Mouse (Mus musculus) midbrain, postnatal 0 days (tissue): ENCODE measurements at regions not wholly inside any gene's neighbourhood (a gene's known extent, or its start where the extent isn't known, plus 50 kb on each side); places are given as distances from the start of the nearest gene placed in this dataset.

ENCODE experiments used
- ATAC-seq: fragments of 200-750 bp; cut with Nextera tagmentation; 2 replicates; pipeline ENCODE4 v1.8.0; 2017; ENCODE audit warnings: moderate number of reproducible peaks, mild to moderate bottlenecking, moderate TSS enrichment, moderate library complexity; ENCODE audit not compliant: low FRiP score
- DNase-seq: peaks from one replicate; pipeline ENCODE4 v3.0.0-alpha.2; 2015; ENCODE audit warnings: low spot score
- H3K27ac ChIP-seq: fragments of 300-500 bp; sonication (generic); 2 replicates; pipeline ENCODE4 v1.5.1; 2014; ENCODE audit warnings: low read depth, mild to moderate bottlenecking, low read length, mixed read lengths
- H3K27me3 ChIP-seq: fragments of 300-500 bp; sonication (generic); 2 replicates; pipeline ENCODE4 v1.6.1; 2014; ENCODE audit warnings: low read length, control low read depth, mixed read lengths; ENCODE audit not compliant: insufficient read depth
- H3K36me3 ChIP-seq: fragments of 300-500 bp; sonication (generic); 2 replicates; pipeline ENCODE4 v1.6.1; 2014; ENCODE audit warnings: low read length, control low read depth, mixed read lengths; ENCODE audit not compliant: insufficient read depth
- H3K4me1 ChIP-seq: fragments of 300-500 bp; sonication (generic); 2 replicates; pipeline ENCODE4 v1.6.1; 2014; ENCODE audit warnings: mild to moderate bottlenecking, control low read depth, antibody characterized with exemption, low read length, mixed read lengths; ENCODE audit not compliant: insufficient read depth
- H3K4me2 ChIP-seq: fragments of 300-500 bp; sonication (generic); 2 replicates; pipeline ENCODE4 v1.6.1; 2014; ENCODE audit warnings: low read depth, mild to moderate bottlenecking, low read length, mixed read lengths; ENCODE audit not compliant: poor library complexity, severe bottlenecking
- H3K4me3 ChIP-seq: fragments of 300-500 bp; sonication (generic); 2 replicates; pipeline ENCODE4 v1.5.1; 2014; ENCODE audit warnings: low read depth, mild to moderate bottlenecking, low read length, moderate library complexity
- H3K9ac ChIP-seq: fragments of 300-500 bp; sonication (generic); replicated peaks from 2 replicates; pipeline ENCODE4 v1.6.1; 2014; ENCODE audit warnings: mild to moderate bottlenecking, low read length, moderate library complexity, mixed read lengths; ENCODE audit not compliant: poor library complexity, severe bottlenecking
- H3K9me3 ChIP-seq: fragments of 300-500 bp; sonication (generic); 2 replicates; pipeline ENCODE4 v1.6.1; 2016; ENCODE audit warnings: low read length, control low read depth
- CTCF ChIP-seq: IDR thresholded peaks from 2 replicates; pipeline ENCODE4 v1.5.1; 2016; ENCODE audit warnings: antibody characterized with exemption, mild to moderate bottlenecking
- WGBS: fragments of 180-500 bp; shearing (Covaris S2); extraction: QIAGEN DNeasy Blood & Tissue Kit; methylation state at CpG from one replicate; pipeline ENCODE4 v1.1.7; 2014; 5-methylcytosine and 5-hydroxymethylcytosine counted together

- DNase-seq: no peak
Observed at GRCm38 (mm10) chr3:143694817-143695216, 510.2 kb downstream of the Lmo4 start.

GRCm38 (mm10) chr3:143685742-143686141 is 519.3 kb downstream of the Lmo4 start:
- WGBS: 83% methylated on average over 2 of the region's 2 CpGs
- Histone ChIP-seq H3K4me2 (no peak overlapping the region), H3K27ac (no peak overlapping the region), H3K4me1 (no peaks in the 10 kb centered on the region), H3K4me3 (no peak overlapping the region), H3K9me3 (no peaks in the 10 kb centered on the region), H3K36me3 (no peaks in the 10 kb centered on the region), H3K9ac (no peak overlapping the region), H3K27me3 (no peaks in the 10 kb centered on the region)
- ATAC-seq (no peak), DNase-seq (no peak)
- TF ChIP-seq CTCF: no peak

More at GRCm38 (mm10) chr3:143694817-143695216, 510.2 kb downstream of the Lmo4 start:
- no peaks in the 10 kb centered on the region for H3K27me3 ChIP-seq
- no peak overlapping the region for H3K4me3 ChIP-seq
- H3K4me1 ChIP-seq: no peaks in the 10 kb centered on the region
- no peak overlapping the region for H3K27ac ChIP-seq
- no peak for TF ChIP-seq CTCF
- no peak overlapping the region for H3K9ac ChIP-seq
- H3K9me3 ChIP-seq: no peaks in the 10 kb centered on the region
- ATAC-seq: no peak
- 96% methylated on average over 3 of the region's 3 CpGs for WGBS
- H3K4me2 ChIP-seq: no peak overlapping the region
- H3K36me3 ChIP-seq: no peaks in the 10 kb centered on the region

GRCm38 (mm10) chr3:143678186-143678585 is 526.8 kb downstream of the Lmo4 start:
- 96% methylated on average over 3 of the region's 3 CpGs for WGBS
- Histone ChIP-seq H3K4me1 (no peaks in the 10 kb centered on the region), H3K36me3 (no peaks in the 10 kb centered on the region), H3K9ac (no peak overlapping the region), H3K4me3 (no peak overlapping the region), H3K4me2 (no peak overlapping the region), H3K9me3 (no peaks in the 10 kb centered on the region), H3K27ac (no peak overlapping the region), H3K27me3 (no peaks in the 10 kb centered on the region)
- TF ChIP-seq CTCF: no peak
- ATAC-seq (no peak), DNase-seq (no peak)

- no peaks in the 10 kb centered on the region for H3K9me3 ChIP-seq
- no peak overlapping the region for H3K4me3 ChIP-seq
- no peak overlapping the region for H3K9ac ChIP-seq
- H3K4me1 ChIP-seq: no peaks in the 10 kb centered on the region
- no peaks in the 10 kb centered on the region for H3K27me3 ChIP-seq
- no peak for TF ChIP-seq CTCF
- WGBS: 93% methylated on average over 3 of the region's 3 CpGs
- no peaks in the 10 kb centered on the region for H3K36me3 ChIP-seq
- DNase-seq (no peak), ATAC-seq (no peak)
- no peak overlapping the region for H3K27ac ChIP-seq
- H3K4me2 ChIP-seq: no peak overlapping the region
Observed at GRCm38 (mm10) chr3:143674855-143675254, 530.2 kb downstream of the Lmo4 start.

GRCm38 (mm10) chr3:143674446-143674845 is 530.6 kb downstream of the Lmo4 start:
- Histone ChIP-seq H3K4me3 (no peak overlapping the region), H3K4me1 (no peaks in the 10 kb centered on the region), H3K27ac (no peak overlapping the region), H3K4me2 (no peak overlapping the region), H3K27me3 (no peaks in the 10 kb centered on the region), H3K9ac (no peak overlapping the region), H3K36me3 (no peaks in the 10 kb centered on the region), H3K9me3 (no peaks in the 10 kb centered on the region)
- DNase-seq (no peak), ATAC-seq (no peak)
- WGBS: 86% methylated on average over 7 of the region's 7 CpGs
- TF ChIP-seq CTCF: no peak

- H3K9ac ChIP-seq: no peak overlapping the region
- no peak for TF ChIP-seq CTCF
- no peak overlapping the region for H3K4me3 ChIP-seq
- H3K4me2 ChIP-seq: no peak overlapping the region
- no peak for ATAC-seq
- 86% methylated on average over 5 of the region's 5 CpGs for WGBS
- H3K27me3 ChIP-seq: no peaks in the 10 kb centered on the region
- H3K4me1 ChIP-seq: no peaks in the 10 kb centered on the region
- no peak overlapping the region for H3K27ac ChIP-seq
- no peak for DNase-seq
- H3K36me3 ChIP-seq: no peaks in the 10 kb centered on the region
- no peaks in the 10 kb centered on the region for H3K9me3 ChIP-seq
Observed at GRCm38 (mm10) chr3:143662041-143662685, 542.9 kb downstream of the Lmo4 start.
